ENCODE assay signal across 25 mouse cellular contexts in the genomic region with DNA sequence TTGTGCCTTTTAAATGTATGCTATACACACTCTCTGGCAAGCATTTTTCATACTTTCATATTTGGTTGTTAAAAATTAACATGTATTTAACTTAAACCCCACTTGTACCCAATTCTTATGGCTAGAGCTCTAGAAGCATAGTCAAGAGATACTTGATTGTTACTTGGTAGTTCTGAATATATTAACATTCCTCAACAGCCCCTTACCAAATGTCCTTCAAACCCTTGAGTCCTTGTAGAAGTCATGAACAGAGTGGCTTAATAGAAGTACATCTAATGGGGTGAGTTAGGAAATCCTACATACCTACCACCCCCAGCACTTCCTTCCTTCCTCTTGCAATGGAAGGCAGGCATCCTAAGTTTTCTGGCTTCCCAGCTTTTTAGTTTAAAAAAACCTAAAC.
"Had no signal": no experiment of that assay in that cellular context is flagged by ENCODE, and none has a peak within 500 bp of the region (broad histone marks: within the 10 kb centered on the region; RNA-seq: fewer than 3 reads in every experiment).

No protein-coding gene starts in this region.

- H3K27ac ChIP-seq: heart, adult 2 months; heart, embryonic 13.5 days; heart, embryonic 15.5 days; hindbrain, embryonic 13.5 days; hindbrain, embryonic 15.5 days; hindbrain, postnatal 0 days; kidney, embryonic 15.5 days; kidney, postnatal 0 days; limb, embryonic 13.5 days had no signal

- ATAC-seq: forebrain, postnatal 0 days; hindbrain, postnatal 0 days; intestine, embryonic 16.5 days had no signal

- H3K4me1 ChIP-seq: heart, embryonic 13.5 days; heart, embryonic 15.5 days; hindbrain, embryonic 13.5 days; hindbrain, embryonic 15.5 days; kidney, embryonic 15.5 days had no signal

- H3K9ac ChIP-seq: forebrain, postnatal 0 days; heart, embryonic 13.5 days; heart, embryonic 15.5 days; hindbrain, embryonic 13.5 days; hindbrain, embryonic 15.5 days; kidney, embryonic 15.5 days; limb, embryonic 13.5 days had no signal

- H3K36me3 ChIP-seq: heart, embryonic 13.5 days; heart, embryonic 15.5 days; hindbrain, embryonic 13.5 days; hindbrain, embryonic 15.5 days; kidney, embryonic 15.5 days; limb, embryonic 13.5 days had no signal

- H3K4me3 ChIP-seq: heart, adult 2 months; heart, embryonic 13.5 days; heart, embryonic 15.5 days; hindbrain, embryonic 13.5 days; hindbrain, embryonic 15.5 days; kidney, embryonic 15.5 days; limb, embryonic 13.5 days had no signal

- H3K4me2 ChIP-seq: heart, embryonic 11.5 days; heart, embryonic 13.5 days; heart, embryonic 15.5 days; hindbrain, embryonic 13.5 days; hindbrain, embryonic 15.5 days; kidney, embryonic 15.5 days; limb, embryonic 13.5 days had no signal

- H3K27me3 ChIP-seq: heart, embryonic 13.5 days; heart, embryonic 15.5 days; hindbrain, embryonic 13.5 days; hindbrain, embryonic 15.5 days; kidney, embryonic 15.5 days; limb, embryonic 13.5 days had no signal

- DNase-seq: forebrain, postnatal 0 days; gastrocnemius, postnatal 14 days; gastrocnemius, postnatal 36 days; heart, adult 11 months; heart, adult 2 months; heart, postnatal 14 days; heart, postnatal 36 days; kidney, adult 11 months; kidney, adult 2 months; kidney, adult 9 months; kidney, postnatal 14 days; kidney, postnatal 36 days; layer of hippocampus, adult 9-11 months; layer of hippocampus, postnatal 36 days; left cerebral cortex, postnatal 4 days had no signal

- H3K9me3 ChIP-seq: heart, embryonic 13.5 days; heart, embryonic 15.5 days; hindbrain, embryonic 13.5 days; hindbrain, embryonic 15.5 days; kidney, embryonic 15.5 days; limb, embryonic 13.5 days had no signal
